Mouse (Mus musculus): ENCODE results near the gene Spcs2. TPM values are rescaled to one million over a fixed set of nuclear protein-coding genes. Genes with fewer than 3 reads are reported as not detected.

Gene Spcs2
- total and polyA plus RNA-seq, 3 experiments: 203 to 272 (median 232) TPM

DNA sequence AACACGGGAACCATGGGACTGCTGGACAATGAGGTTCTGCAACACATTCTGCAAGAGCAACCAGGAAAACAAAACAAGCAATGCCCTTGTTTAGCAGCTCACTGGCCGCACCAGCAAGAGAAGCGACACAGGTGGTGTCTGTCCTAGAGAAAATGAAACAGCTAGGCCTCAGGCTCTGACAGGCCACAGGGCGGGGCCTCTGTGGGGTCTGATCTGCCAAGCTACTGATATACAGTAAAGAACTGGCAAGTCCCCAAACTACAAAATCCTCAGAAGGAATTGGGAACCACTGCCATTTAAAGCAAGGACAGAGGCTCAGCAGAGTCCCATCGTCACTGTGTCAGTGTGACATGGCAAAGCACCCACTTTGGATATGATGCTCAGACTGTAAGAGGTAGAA, 40.8 kb downstream of the Spcs2 start:
- Histone ChIP-seq H3K9me3 (replicated peaks; ENCODE audit: low read length) (no peaks in the 10 kb centered on the region), H3K9ac (ENCODE audit: insufficient read depth, low read depth) (peak overlapping the region; percentile 63), H3K4me2 (ENCODE audit: insufficient read depth, low read depth, poor library complexity, severe bottlenecking) (peak overlapping the region; percentile 65), H3K79me2 (replicated peaks; ENCODE audit: control insufficient read depth, extremely low read depth, insufficient read depth, poor library complexity, severe bottlenecking) (peaks cover 16% of the 10 kb centered on the region), H3K4me1 (ENCODE audit: control insufficient read depth in 1 of 2, insufficient read depth in 2 of 2) (peaks cover 13 to 44% of the 10 kb centered on the region in 2 experiments), H3K36me3 (replicated peaks in 1 of 2; ENCODE audit: control insufficient read depth in 1 of 2, insufficient read depth in 1 of 2, low read length in 1 of 2) (peaks cover 5 to 6% of the 10 kb centered on the region in 2 experiments), H3K27ac (ENCODE audit: insufficient read depth, low read depth) (peak overlapping the region; percentile 67), H3K4me3 (replicated peaks in 1 of 3; ENCODE audit: low read depth in 2 of 3, low read length in 2 of 3, poor library complexity in 1 of 3) (peak overlapping the region; percentile 52 to 62 (median 58)), H3K27me3 (replicated peaks) (no peaks in the 10 kb centered on the region)
- dilution Hi-C loops (cut with MboI; ENCODE audit: extremely low pct_ligation_motif_present, extremely low pct_unique_long_range_greater_than_20kb, low sequenced_read_pairs): no loop called here
- DNase-seq (ENCODE audit: extremely low read depth): peak; percentile 49
- TF ChIP-seq MYC (IDR thresholded peaks at IDR 0.05; ENCODE audit: low read depth, low read length) (no peak), MAX (IDR thresholded peaks at IDR 0.05; ENCODE audit: low read length) (no peak; the same call in 1 of the 2 replicates), BHLHE40 (IDR thresholded peaks at IDR 0.05; ENCODE audit: low read depth, low read length) (no peak), TCF12 (IDR thresholded peaks at IDR 0.05; ENCODE audit: low read depth, low read length) (peak; percentile 47; the same call in 1 of the 2 replicates), SMC3 (IDR thresholded peaks at IDR 0.05; ENCODE audit: low read depth, low read length) (no peak), ZNF384 (IDR thresholded peaks at IDR 0.05; ENCODE audit: low read depth, low read length) (no peak), USF1 (IDR thresholded peaks at IDR 0.05; ENCODE audit: low read depth, low read length) (no peak), PAX5 (IDR thresholded peaks at IDR 0.05; ENCODE audit: low read length) (no peak), HCFC1 (IDR thresholded peaks at IDR 0.05; ENCODE audit: low read depth, low read length) (no peak), CHD1 (IDR thresholded peaks at IDR 0.05; ENCODE audit: low read depth, low read length) (no peak), ELF1 (IDR thresholded peaks at IDR 0.05; ENCODE audit: low read depth, low read length) (no peak), SIN3A (IDR thresholded peaks at IDR 0.05; ENCODE audit: low read length) (peak; percentile 74; the same call in 1 of the 2 replicates), POLR2AphosphoS2 (IDR thresholded peaks at IDR 0.05; ENCODE audit: low read depth, low read length) (no peak), JUN (IDR thresholded peaks at IDR 0.05; ENCODE audit: insufficient read depth, low read depth, low read length) (no peak), POLR2A (IDR thresholded peaks at IDR 0.05; ENCODE audit: low read depth, low read length) (0 out of 2 replicates have a peak, but pooled peaks have one; percentile 39), NELFE (IDR thresholded peaks at IDR 0.05; ENCODE audit: low read depth, low read length) (no peak), E2F4 (IDR thresholded peaks at IDR 0.05; ENCODE audit: insufficient replicate concordance, low read depth, low read length) (no peak), ZKSCAN1 (IDR thresholded peaks at IDR 0.05; ENCODE audit: borderline replicate concordance, low read depth, low read length) (no peak), MXI1 (IDR thresholded peaks at IDR 0.05; ENCODE audit: low read depth, low read length) (no peak; the same call in 1 of the 2 replicates), IRF4 (IDR thresholded peaks at IDR 0.05; ENCODE audit: low read depth, low read length) (peak; percentile 52), JUND (conservative IDR thresholded peaks at IDR 0.05; ENCODE audit: low read depth, low read length) (no peak), EP300 (IDR thresholded peaks at IDR 0.05; ENCODE audit: low read length) (peak; percentile 23; the same call in 1 of the 2 replicates), MEF2A (IDR thresholded peaks at IDR 0.05; ENCODE audit: borderline replicate concordance, low read depth, low read length) (no peak), GABPA (IDR thresholded peaks at IDR 0.05; ENCODE audit: insufficient replicate concordance, low read depth, low read length) (no peak), KAT2A (IDR thresholded peaks at IDR 0.05; ENCODE audit: insufficient replicate concordance, low read length) (0 out of 2 replicates have a peak, but pooled peaks have one; percentile 19), ETS1 (conservative IDR thresholded peaks at IDR 0.05; ENCODE audit: low read depth, low read length) (no peak), CTCF (conservative IDR thresholded peaks at IDR 0.05 in 1 of 2, IDR thresholded peaks at IDR 0.05 in 1 of 2; ENCODE audit: low read depth in 2 of 2, low read length in 2 of 2) (no peak), TBP (conservative IDR thresholded peaks at IDR 0.05; ENCODE audit: low read depth, low read length) (no peak), USF2 (conservative IDR thresholded peaks at IDR 0.05; ENCODE audit: low read depth, low read length) (no peak), RAD21 (IDR thresholded peaks at IDR 0.05; ENCODE audit: low read depth, low read length) (no peak; the same call in none of the 2 replicates), CHD2 (IDR thresholded peaks at IDR 0.05; ENCODE audit: low read length) (no peak), ZC3H11A (IDR thresholded peaks at IDR 0.05; ENCODE audit: low read depth, low read length) (no peak), RCOR1 (conservative IDR thresholded peaks at IDR 0.05; ENCODE audit: low read depth, low read length) (no peak), MAZ (IDR thresholded peaks at IDR 0.05; ENCODE audit: low read depth, low read length) (no peak), ZMIZ1 (IDR thresholded peaks at IDR 0.05; ENCODE audit: low read depth, low read length) (no peak), NRF1 (IDR thresholded peaks at IDR 0.05; ENCODE audit: low read depth, low read length) (no peak), MAFK (IDR thresholded peaks at IDR 0.05; ENCODE audit: insufficient replicate concordance, low read length) (no peak), UBTF (IDR thresholded peaks at IDR 0.05; ENCODE audit: low read depth, low read length) (no peak)
- in situ Hi-C loops (cut with MboI; ENCODE audit: low pct_ligation_motif_present, low pct_unique_long_range_greater_than_20kb, low sequenced_read_pairs): no loop called here
